Mouse (Mus musculus): ENCODE measurements around the gene Epas1.
A peak's percentile ranks its signal among the peaks of the same experiment; 100 is the strongest.

Epas1 gene

DNA sequence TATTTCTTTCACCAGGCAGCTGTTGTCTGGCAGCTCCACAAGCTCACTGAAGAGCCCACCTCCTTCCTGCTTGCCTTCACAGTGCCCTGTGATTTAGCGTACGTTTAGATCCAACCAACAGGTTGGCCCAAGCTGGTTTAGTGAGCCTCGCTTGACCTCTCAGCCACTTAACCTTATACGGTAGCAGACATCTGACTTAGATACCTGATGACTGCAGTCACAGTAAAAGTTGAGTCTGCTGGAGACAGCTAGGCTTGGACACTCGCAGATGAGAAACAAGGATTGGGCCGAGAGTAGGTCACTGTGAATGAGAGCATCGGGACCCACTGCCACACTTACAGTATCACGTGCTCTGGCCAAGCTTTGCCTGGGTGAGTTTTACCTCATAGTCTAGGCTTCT is 38.4 kb downstream of the Epas1 start:
- DNase-seq = no peak

DNA sequence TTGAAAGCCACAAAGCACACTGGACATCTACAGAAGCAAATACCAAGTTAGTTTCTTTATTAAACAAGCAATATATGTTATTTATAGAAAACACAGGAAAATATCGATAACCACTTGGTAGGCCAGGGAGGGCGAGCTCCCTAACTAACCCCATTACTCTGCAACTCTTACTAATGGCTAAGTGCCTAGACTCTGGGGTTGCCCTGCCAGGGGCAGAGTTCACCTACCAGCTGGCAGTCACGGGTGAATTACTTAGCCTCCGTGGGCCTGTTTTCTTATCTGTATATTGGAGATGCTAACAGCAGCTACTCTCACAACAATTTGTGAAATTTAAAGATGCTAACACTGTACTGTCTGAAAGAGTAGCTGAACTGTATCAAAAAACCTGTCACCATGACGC is 42.3 kb downstream of the Epas1 start:
- DNase-seq = peak; percentile 49 to 54

DNA sequence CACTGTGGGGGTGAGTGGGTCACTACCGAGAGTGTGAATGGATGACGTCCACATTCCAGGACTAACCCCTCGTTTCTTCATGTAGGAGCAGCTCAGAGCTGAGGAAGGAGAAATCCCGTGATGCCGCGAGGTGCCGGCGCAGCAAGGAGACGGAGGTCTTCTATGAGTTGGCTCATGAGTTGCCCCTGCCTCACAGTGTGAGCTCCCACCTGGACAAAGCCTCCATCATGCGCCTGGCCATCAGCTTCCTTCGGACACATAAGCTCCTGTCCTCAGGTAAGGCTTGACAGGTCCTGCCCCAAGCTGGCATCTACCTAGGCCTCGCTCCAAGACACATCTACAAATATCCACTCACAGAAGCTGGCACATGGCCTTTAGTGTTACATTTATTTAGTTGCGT is 43.5 kb downstream of the Epas1 start:
- no peak for DNase-seq

DNA sequence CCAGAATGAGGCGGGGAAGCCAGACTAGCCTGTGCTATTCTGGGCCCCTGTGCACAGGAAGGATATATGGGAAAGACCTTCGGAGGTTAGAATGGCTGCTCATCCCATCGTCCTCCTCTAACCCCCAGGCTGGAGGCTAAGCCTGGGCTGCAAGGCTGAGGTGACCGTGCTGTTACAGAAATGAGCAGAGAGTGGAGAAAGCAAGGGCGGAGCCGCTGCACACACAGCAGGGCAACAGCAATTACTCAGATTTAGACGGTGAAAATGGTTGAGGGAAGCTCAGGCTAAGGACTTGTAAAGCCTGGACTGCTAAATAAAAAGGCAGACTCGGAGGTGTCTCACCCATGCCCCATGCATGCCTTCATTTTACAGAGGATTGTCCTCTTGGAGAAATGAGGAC is 45.0 kb downstream of the Epas1 start:
- DNase-seq = no peak

DNA sequence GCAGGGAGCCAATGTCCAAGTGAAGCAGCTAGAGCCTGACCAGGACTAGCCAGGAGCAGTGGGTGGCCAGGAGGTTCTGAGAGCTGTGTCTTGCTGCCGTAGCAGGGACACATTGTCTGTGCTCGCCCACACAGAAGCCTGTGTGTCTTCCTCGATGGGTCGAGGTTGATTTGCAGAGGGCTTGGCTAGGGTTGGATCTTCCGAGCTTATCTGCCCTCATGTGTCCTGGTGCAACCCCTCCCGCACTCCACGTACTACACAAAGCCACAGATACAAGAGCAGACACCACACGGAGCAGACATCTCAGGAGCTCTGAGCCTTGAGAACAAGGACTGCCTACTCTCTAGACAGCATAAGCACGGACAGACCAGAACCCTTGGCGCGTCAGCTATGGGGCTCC is 45.5 kb downstream of the Epas1 start:
- no peak for DNase-seq

DNA sequence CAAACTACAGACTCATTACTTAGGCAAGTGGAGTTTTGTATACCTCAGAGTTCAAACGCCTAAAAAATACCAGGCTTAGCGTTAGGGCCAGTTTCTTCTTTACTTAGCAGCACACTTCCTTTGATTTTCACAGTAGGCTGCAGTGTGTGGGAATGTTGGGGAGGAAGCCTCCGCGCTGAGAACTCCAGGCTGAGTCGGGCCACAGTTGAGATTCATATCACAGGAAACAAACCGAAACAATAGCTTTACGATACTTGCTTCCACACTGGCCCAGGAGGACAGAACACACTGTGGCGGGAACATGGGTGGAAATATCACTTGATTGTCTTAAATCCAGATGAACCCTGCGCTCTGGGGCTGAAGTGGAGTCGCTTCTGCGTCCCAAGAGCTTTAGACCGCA is 47.0 kb downstream of the Epas1 start:
- peak; percentile 39 to 50 for DNase-seq

DNA sequence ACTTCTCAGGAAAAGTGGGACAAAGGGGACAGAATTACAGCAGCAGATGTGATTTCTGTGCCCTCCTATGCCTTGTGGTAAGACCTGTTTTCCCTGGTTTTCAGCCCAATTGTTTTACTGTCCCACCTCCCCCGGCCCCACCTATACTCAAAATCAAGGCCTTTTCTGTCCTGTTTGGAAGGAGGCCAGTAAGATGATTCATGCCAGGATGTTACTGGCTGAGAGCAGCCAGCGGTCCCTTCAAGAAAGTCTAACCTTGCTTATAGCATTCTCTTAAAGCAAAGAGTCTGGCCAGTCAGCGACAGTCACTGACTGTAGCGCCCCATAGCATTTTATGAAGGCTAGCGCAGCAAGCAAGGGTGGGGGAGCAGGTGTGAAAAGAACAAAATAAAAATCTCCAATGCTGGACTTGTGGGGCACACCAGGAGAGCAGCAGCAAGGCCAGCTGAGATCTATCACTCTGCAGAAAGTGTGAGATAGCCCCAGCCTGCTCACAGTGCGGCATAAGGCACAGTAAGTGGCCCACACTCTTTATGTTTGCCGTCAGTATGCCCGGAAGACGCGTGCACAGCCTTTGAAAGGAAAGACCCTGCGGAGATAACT is 47.8 kb downstream of the Epas1 start:
- DNase-seq = peak; percentile 68 to 86

DNA sequence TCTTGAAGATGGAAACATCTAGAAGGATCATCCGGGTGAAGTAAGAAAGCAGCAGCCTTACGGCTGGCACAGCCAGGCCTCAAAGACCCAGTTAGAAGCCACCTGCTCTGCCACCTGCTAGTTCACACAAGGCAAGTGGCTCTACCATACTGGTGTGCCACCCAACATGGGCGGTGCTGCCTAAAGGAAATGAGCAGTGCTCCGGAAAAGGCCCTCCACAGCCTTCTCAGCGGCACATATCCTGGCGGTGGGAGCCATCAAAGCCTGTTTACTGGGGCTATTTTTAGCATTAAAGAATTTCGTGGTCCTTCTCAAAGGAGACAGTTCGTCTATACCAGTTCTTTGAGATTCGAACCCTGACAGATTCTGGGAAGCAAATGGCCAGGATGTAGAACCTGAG is 48.4 kb downstream of the Epas1 start:
- DNase-seq = peak; percentile 54 to 69

DNA sequence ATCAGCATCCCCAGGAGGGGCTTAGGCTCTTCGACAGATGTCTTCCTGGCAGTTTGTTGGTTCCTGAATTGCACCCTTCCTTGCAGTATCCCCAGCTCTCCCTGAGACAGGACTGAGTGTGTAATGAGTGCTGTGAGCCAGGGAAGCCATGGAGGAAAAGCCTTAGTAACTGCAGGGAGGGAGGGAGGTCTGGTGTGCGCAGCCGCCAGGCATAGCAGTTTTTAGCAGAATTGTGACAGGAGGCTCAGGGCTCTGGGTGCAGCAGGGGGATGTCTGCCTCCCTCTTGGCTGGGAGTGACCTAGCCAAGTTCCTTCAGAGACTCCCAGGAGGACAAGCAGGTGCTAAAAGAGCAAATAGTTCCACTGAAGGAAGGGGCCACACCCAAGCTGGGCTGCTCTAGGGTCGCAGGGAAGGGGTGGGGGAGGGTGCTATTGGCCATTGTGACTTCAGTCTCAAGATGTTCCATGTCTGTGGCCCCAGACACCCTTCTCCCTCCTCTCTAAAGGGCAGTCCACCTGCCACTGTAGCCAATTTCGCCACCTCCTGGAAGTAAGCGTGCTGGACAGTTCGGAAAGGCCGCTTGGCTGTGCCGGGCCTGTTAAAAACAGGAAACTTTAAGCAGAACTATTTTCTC is 49.0 kb downstream of the Epas1 start:
- DNase-seq = peak; percentile 66 to 78

DNA sequence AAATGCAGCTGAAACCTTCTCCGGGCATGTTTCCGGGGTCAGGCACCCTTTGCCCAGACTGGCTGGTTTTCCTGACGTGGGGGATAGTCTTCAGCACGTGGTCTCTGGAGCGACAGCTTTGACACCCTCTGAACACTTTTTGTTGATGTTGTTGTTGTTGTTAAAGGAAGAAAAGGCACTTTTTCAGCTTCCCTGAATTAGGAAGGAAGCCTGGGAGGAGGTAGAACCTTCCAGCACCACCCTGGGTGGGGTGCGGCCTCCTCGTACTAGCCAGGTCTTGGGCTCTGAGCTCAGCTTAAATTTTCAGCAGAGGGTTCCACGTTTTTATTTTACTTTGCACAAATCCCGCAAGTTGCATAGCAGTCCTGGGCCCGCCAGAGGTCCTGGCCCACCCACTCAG is 49.6 kb downstream of the Epas1 start:
- peak in 1 of 2 experiments; percentile 41 for DNase-seq

DNA sequence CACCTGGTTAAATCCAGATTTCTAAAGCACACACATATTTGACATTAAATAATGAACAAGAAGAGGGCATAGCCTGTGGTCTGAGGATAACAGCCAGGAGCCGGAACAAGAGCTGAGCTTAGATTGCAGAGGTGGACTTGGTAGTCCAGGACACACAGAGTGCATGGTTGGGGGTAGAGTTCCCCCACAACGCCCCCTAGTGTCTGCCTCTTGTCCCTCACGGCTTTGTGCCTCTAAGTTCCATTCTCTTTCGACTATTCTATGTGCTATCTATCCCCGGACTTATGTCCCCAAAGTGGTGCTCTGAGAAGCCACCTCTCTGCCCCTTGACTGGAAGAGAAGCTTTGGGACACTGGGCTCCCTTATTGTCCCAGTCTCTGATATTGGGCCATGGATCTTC is 50.2 kb downstream of the Epas1 start:
- DNase-seq = peak in 1 of 2 experiments; percentile 42

DNA sequence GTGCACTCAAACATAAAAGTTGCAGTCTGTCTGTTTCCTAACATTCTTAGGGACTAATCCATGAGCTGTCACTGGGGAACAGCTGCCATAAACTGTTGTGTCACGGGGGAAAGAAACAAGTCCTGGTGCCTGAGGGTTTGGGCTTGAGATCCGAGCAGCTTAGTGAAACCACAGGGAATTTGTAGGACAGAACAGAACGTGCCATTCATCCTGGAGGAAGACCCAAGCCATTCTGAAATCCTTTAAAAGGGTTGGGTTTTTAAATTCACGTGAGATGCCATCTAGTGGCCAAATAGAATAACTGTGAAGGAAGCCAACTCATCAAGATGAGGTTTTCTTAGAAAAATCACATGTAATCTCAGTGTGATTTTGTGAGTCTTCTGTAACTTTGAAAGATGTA is 58.5 kb downstream of the Epas1 start:
- DNase-seq = peak in 1 of 2 experiments; percentile 51

DNA sequence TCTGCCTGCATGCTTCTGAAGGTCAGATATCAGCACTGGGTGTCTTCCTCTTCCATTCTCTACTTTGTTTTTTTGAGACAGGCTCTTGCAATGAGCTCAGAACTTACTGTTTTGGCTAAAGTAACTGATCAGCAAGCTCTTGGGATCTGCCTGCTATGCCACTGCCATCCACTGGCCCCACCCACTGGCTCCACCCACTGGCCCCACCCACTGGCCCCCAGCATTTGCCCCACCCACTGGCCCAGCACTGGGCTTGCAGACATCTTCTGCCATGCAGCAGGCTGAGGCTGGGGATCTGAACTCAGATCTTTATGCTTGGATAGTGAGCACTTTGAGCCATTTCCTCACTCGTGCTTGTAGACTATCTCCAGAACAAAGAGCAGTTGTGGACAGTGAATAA is 60.8 kb downstream of the Epas1 start:
- DNase-seq = peak in 1 of 2 experiments; percentile 62

DNA sequence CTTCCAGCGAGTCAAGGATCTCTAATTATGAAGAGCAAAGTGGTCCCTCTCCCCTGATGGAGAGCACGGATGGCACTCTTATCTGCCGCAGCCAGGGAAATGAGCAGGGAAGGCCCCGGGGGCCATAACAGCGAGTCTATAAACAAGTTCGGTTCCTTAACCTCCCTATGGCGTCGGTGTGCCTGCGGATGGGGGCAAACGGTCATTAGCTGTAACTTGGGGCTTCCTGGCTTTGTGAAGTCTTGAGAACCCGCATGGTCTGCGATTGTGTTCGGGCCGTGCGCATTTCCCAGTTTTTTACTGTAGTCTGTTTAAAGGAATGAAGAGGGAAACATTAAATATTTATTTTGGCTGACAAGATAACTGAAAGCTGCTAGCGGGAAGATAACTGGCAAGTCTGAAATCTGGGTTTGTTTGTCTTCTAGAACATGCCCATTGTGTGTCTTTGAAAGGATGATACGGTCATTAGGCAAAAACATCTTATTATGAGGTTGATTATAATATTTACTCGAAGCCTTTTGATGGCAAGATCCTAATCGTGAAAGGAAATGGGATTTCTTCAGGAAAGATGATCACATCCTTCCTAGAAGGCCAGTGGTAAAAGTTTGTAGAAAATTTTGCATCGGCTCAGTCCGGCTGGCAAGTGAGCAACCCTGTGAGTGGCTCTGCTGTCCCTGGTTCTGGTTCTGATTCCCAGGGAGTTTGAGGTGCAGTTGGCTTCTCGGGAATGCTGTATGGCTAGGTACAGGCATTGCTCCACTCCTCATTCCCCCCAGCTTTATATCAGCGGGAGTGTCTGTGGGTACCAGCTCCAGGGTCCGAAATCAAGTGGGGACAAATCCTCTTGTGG is 61.7 kb downstream of the Epas1 start:
- no peak for DNase-seq

DNA sequence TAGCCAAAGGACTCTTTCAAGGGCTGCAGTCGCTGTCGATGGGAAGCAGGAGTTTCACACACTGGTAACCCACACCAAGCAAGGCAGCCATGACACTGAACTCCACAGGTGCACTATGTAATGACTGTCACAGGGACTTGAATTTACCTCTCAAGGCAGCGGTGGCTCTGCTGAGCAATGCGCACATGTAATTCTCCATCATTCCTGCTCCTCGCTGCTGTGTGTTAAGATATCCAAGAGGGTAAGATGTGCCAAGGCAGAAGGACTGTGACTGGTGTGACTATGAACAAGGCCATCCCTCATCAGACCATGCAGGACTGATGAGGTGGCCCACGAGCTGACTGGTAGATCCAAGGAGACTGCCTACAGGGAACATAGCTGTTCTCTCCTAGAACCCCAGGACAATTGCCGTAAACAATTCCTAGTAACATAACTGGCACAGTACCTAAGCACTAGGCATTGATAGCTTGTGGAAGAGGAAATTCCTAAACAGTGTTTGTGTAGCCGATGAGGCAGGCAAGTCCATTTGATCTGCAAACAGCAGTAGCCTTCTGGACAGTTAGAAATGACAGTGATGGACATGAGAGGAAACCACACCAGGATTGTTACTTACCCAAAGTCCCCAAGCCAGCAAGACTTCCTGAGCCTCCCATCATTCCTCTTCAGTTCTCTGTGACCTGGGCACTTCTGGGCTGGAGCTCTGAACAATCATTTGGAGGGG is 68.7 kb downstream of the Epas1 start:
- no peak for DNase-seq

DNA sequence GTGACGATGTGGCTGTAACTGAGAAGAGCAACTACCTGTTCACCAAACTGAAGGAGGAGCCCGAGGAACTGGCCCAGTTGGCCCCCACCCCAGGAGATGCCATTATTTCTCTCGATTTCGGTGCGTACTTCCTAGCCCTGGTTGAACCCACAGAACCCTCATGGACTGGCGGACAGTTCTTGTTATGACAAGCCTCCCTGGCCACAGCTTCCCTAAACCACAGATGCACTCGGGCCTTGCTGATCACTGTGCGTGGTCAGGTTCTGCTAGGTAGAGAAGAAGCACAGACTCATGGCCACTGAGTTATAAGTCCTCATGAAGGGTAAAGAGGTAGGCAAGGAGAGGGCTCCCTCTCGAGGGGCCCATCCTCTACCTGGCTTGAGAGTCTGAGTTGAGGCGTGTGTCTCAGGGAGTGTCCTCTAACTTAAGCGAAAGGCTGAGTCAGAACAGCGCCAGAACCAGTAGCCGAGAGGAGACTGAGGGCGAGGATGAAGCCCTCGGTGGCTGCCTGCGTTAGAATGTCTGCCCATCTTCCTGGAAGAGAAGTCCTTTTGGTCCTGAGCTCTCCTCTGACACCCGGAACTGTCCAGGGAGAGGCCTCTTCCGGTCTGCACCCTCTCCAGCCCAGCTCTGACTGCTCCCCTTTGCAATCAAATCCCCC is 71.1 kb downstream of the Epas1 start:
- DNase-seq = no peak

DNA sequence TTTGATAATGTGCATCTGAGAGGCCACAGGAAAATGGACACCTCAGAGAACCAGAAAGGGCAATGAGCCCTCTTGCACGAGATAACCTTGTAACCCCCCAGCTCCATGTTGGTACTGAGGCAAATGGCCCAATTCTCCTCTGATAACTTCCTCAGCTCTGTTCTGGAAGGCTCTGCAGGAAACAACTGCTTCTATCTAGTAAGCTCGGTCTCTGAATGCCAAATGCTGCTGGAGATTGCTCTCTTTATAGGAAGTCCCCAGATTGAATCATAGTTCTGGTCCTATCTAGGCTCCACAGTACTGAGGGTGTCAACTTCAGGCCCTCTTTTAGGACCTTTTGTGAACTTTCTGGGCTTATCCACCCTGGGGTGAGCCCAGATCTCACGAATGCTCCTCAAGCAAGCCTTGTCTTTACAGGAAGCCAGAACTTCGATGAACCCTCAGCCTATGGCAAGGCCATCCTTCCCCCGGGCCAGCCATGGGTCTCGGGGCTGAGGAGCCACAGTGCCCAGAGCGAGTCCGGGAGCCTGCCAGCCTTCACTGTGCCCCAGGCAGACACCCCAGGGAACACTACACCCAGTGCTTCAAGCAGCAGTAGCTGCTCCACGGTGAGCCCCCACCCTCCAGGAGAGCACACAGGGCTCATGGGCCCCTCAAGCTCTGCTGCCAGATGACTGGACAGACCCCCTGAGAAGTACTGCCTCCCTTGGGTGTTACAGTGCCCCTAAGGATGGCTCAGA is 71.8 kb downstream of the Epas1 start:
- DNase-seq = no peak

DNA sequence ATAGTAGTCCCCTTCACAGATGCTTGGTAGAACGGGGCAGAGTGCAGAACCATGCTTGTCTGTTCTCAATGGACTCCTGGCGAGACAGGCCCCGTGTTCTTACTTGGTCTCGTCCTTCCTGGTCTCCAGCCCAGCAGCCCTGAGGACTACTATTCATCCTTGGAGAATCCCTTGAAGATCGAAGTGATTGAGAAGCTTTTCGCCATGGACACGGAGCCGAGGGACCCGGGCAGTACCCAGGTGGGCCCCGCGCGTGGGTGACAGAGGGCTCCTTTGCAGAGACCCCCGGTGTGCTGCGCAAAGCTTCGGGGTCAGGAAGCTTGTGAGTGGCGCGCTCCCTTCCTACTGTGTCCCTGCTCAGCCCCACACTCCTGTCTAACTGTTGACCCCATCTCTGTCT is 72.9 kb downstream of the Epas1 start:
- no peak for DNase-seq

DNA sequence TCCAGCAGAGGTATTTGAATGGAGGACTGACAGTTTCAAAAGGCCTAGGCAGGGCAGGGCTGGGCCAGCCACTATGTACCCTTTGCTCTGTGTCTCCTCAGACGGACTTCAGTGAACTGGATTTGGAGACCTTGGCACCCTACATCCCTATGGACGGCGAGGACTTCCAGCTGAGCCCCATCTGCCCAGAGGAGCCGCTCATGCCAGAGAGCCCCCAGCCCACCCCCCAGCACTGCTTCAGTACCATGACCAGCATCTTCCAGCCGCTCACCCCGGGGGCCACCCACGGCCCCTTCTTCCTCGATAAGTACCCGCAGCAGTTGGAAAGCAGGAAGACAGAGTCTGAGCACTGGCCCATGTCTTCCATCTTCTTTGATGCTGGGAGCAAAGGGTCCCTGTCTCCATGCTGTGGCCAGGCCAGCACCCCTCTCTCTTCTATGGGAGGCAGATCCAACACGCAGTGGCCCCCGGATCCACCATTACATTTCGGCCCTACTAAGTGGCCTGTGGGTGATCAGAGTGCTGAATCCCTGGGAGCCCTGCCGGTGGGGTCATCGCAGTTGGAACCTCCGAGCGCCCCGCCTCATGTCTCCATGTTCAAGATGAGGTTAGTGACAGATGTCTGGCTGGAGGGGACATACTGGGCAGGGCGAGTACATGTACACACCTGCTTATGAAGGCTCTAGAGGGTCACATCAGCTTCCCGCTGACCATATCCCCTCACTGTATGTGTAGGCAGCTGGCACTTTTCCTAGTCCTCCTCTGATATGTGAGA is 74.1 kb downstream of the Epas1 start:
- no peak for DNase-seq

DNA sequence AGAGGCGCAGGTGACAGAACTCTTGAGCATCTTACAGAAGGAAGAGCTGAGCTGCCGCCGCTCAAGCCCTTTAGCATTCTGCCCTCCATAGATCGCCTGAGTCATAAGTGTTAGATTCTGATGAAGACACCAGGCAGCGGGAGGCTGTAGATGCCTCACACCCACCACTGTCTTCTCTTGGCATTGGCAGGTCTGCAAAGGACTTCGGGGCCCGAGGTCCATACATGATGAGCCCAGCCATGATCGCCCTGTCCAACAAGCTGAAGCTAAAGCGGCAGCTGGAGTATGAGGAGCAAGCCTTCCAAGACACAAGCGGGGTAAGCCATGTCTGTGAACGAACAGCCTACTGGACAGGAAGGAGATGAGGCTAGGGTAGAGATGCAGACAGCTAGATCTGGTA is 75.0 kb downstream of the Epas1 start:
- DNase-seq = no peak

All from kidney, postnatal 36 days (tissue).